Mouse (Mus musculus): ENCODE measurements around the gene Mief1. TPM values are rescaled to one million over a fixed set of nuclear protein-coding genes. Genes with fewer than 3 reads are reported as not detected.

The Mief1 gene
- 25.5 and 25.9 TPM in 2 replicates for polyA plus RNA-seq (2015; fragmentation: Nextera tagmentation; extraction: Ambion mirVana)

DNA sequence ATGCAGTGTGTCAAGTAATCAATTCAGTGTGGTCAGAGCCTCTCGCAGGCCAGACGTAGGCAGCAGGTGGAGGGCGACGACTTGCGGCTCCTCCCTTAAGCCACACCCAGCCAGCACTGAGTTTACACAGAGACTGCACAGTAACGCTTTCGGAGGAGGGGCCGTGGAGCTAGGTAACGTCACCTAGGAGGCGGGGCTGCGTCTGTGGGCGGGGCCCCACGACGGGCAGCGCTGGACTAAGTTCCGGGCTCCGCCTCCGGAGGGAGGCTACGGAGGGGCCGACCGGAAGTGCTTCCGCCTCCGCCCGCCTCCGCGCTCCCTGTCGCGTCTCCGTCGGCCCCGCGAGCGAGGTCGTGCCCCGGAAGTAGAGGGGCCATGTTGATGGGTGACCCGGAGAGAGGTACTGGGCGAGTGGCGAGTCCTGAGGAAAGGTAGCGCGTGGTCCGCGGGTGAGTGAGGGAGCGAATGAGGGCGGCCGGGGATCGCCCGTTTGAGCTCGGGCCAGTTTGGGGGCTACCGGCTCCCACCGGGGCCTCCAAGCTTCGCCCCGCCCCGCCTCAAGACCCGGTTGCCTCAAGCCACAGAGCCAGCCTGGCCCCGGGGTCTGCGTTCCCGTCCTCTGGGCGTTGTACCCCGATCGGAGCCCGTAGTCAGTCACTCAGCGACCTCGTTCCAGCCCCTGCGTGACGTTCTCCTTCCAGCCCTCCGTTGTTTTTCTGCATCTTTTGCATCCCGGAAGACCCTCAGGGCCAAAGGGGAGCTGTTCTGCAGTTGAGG is at the start of gene Mief1:
TSS of gene Mief1 (plus strand) at position 286 of the 777 bp plus-strand sequence.
- peak within 1 kb of the TSS; percentile 95 for H3K9ac ChIP-seq
- H3K4me2 ChIP-seq: peak within 1 kb of the TSS; percentile 91
- H3K4me1 ChIP-seq: peaks cover 21% of the 10 kb centered on the region
- H3K9me3 ChIP-seq: no peaks in the 10 kb centered on the region
- H3K4me3 ChIP-seq: peak within 1 kb of the TSS; percentile 98
- H3K27ac ChIP-seq (replicated peaks): peak within 1 kb of the TSS; percentile 87
- WGBS: under 1% methylated on average over 66 of the region's 67 CpGs
- peak; percentile 99 for ATAC-seq (ENCODE audit: extremely low read depth, insufficient number of reproducible peaks, low FRiP score, low TSS enrichment)
- H3K36me3 ChIP-seq: peaks cover 35% of the 10 kb centered on the region
- no peaks in the 10 kb centered on the region for H3K27me3 ChIP-seq (replicated peaks)

- no peak overlapping the region for H3K4me2 ChIP-seq
- no peaks in the 10 kb centered on the region for H3K27me3 ChIP-seq (replicated peaks)
- 61% methylated on average over 5 of the region's 5 CpGs for WGBS
- H3K4me1 ChIP-seq: peaks cover 10% of the 10 kb centered on the region
- ATAC-seq (ENCODE audit: extremely low read depth, insufficient number of reproducible peaks, low FRiP score, low TSS enrichment): no peak
- no peak overlapping the region for H3K9ac ChIP-seq
- no peak overlapping the region for H3K27ac ChIP-seq (replicated peaks)
- no peaks in the 10 kb centered on the region for H3K9me3 ChIP-seq
- no peaks in the 10 kb centered on the region for H3K36me3 ChIP-seq
- no peak overlapping the region for H3K4me3 ChIP-seq
Observed at GRCm38 (mm10) chr15:80188927-80189326, 44.9 kb upstream of the Mief1 start.

DNA sequence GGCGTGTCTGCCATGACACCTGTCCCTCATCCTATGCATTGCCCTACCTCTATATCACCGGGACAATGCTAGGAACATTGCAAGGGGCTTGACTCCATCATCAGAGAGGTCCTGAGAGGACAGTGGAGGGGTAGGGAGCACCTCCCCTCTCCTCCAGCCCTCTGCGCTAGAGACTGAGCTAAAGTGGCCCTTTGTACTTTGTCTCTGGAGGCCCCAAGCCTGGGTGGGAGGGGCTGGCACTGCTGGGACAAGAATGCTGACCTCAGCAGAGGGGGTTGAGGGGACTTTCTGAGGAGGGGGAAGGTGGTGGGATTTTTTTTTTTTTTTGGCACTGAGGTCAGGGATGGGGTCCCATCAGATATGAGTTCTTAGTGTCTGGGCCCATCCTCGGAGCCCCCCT is 43.7 kb upstream of the Mief1 start:
- peaks cover 10% of the 10 kb centered on the region for H3K4me1 ChIP-seq
- no peak overlapping the region for H3K9ac ChIP-seq
- H3K9me3 ChIP-seq: no peaks in the 10 kb centered on the region
- no peak overlapping the region for H3K4me2 ChIP-seq
- no peak overlapping the region for H3K4me3 ChIP-seq
- no peaks in the 10 kb centered on the region for H3K27me3 ChIP-seq (replicated peaks)
- H3K27ac ChIP-seq (replicated peaks): no peak overlapping the region
- ATAC-seq (ENCODE audit: extremely low read depth, insufficient number of reproducible peaks, low FRiP score, low TSS enrichment): no peak
- H3K36me3 ChIP-seq: no peaks in the 10 kb centered on the region
- WGBS: 70% methylated on average over 4 of the region's 4 CpGs

DNA sequence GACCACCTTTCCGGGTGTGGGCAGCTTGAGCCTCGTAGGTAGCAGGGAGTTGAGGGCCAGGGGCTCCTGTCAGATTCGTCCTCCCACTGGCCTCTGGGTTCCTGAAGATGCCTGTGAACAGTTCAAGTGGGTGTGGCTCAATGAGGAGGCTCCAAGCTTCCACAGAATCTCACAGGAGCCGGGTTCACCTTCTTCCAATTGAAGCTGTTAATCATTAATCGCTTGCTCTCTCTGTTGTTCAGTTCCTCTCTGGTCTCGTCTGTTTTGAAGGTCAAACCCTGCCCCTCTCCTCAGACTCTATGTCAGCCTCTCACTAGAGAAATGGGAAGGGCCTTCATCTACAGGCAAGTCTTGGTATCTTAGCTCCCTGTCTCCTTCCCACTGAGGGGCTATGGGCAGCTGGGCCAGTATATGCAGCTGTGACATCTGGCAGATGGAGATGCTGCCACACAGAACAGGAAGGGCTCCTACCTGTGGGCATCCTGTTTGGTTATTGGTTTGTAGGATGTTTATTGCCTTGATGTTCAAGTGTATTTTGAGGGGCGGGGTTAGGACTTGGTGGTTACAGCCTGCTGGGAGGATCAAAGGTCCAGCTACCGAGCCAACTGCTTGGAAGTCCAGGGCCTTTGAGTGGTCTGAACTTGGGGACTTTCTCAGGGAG is 42.1 kb upstream of the Mief1 start:
- H3K9me3 ChIP-seq: no peaks in the 10 kb centered on the region
- no peak overlapping the region for H3K9ac ChIP-seq
- no peaks in the 10 kb centered on the region for H3K27me3 ChIP-seq (replicated peaks)
- WGBS: 62% methylated on average over 8 of the region's 8 CpGs
- no peak overlapping the region for H3K27ac ChIP-seq (replicated peaks)
- ATAC-seq (ENCODE audit: extremely low read depth, insufficient number of reproducible peaks, low FRiP score, low TSS enrichment): no peak
- H3K36me3 ChIP-seq: no peaks in the 10 kb centered on the region
- H3K4me3 ChIP-seq: no peak overlapping the region
- peaks cover 10% of the 10 kb centered on the region for H3K4me1 ChIP-seq
- no peak overlapping the region for H3K4me2 ChIP-seq

GRCm38 (mm10) chr15:80192246-80192585 is 41.6 kb upstream of the Mief1 start:
- H3K27me3 ChIP-seq (replicated peaks): no peaks in the 10 kb centered on the region
- H3K36me3 ChIP-seq: no peaks in the 10 kb centered on the region
- ATAC-seq (ENCODE audit: extremely low read depth, insufficient number of reproducible peaks, low FRiP score, low TSS enrichment): no peak
- no peak overlapping the region for H3K9ac ChIP-seq
- no peaks in the 10 kb centered on the region for H3K9me3 ChIP-seq
- peaks cover 10% of the 10 kb centered on the region for H3K4me1 ChIP-seq
- H3K27ac ChIP-seq (replicated peaks): no peak overlapping the region
- 77% methylated on average over 6 of the region's 6 CpGs for WGBS
- no peak overlapping the region for H3K4me2 ChIP-seq
- no peak overlapping the region for H3K4me3 ChIP-seq

GRCm38 (mm10) chr15:80192847-80193246 is 41.0 kb upstream of the Mief1 start:
- WGBS: 61% methylated on average over 7 of the region's 7 CpGs
- ATAC-seq (ENCODE audit: extremely low read depth, insufficient number of reproducible peaks, low FRiP score, low TSS enrichment): no peak

DNA sequence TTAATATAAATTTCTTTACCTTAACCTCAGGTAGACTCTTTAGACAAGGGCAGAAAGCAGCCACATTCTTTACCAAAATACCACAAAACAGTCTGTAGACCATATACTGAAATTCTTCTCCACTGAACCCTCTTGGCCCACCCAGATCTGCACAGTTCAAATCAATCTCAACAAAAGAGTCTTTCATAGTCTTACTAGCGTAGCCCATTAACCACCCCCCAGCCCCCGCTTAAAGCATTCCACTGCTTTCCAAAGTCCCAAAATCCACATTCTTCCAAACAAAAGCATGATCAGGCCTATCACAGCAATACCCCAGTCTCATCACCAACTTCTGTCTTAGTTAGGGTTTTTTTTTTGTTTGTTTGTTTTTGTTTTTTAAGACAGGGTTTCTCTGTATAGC is 34.3 kb upstream of the Mief1 start:
- H3K36me3 ChIP-seq: no peaks in the 10 kb centered on the region
- H3K27me3 ChIP-seq (replicated peaks): no peaks in the 10 kb centered on the region
- H3K27ac ChIP-seq (replicated peaks): no peak overlapping the region
- 75% methylated on average over 2 of the region's 2 CpGs for WGBS
- ATAC-seq (ENCODE audit: extremely low read depth, insufficient number of reproducible peaks, low FRiP score, low TSS enrichment): no peak
- H3K9me3 ChIP-seq: peaks cover 8% of the 10 kb centered on the region
- H3K9ac ChIP-seq: no peak overlapping the region
- no peak overlapping the region for H3K4me2 ChIP-seq
- H3K4me3 ChIP-seq: no peak overlapping the region
- H3K4me1 ChIP-seq: no peaks in the 10 kb centered on the region

More at GRCm38 (mm10) chr15:80192847-80193246, 41.0 kb upstream of the Mief1 start:
- no peak overlapping the region for H3K4me3 ChIP-seq
- peaks cover 10% of the 10 kb centered on the region for H3K4me1 ChIP-seq
- H3K9me3 ChIP-seq: peaks cover 2% of the 10 kb centered on the region
- H3K9ac ChIP-seq: no peak overlapping the region
- no peaks in the 10 kb centered on the region for H3K36me3 ChIP-seq
- no peaks in the 10 kb centered on the region for H3K27me3 ChIP-seq (replicated peaks)
- no peak overlapping the region for H3K4me2 ChIP-seq
- H3K27ac ChIP-seq (replicated peaks): no peak overlapping the region

GRCm38 (mm10) chr15:80202111-80202775 is 31.6 kb upstream of the Mief1 start:
- H3K27ac ChIP-seq (replicated peaks): no peak overlapping the region
- H3K9me3 ChIP-seq: peaks cover 8% of the 10 kb centered on the region
- no peaks in the 10 kb centered on the region for H3K36me3 ChIP-seq
- ATAC-seq (ENCODE audit: extremely low read depth, insufficient number of reproducible peaks, low FRiP score, low TSS enrichment): no peak
- no peak overlapping the region for H3K9ac ChIP-seq
- WGBS: 70% methylated on average over 6 of the region's 6 CpGs
- no peak overlapping the region for H3K4me3 ChIP-seq
- 0 out of 2 replicates have a peak, but pooled peaks cover 10% of the 10 kb centered on the region for H3K27me3 ChIP-seq (replicated peaks)
- no peaks in the 10 kb centered on the region for H3K4me1 ChIP-seq
- H3K4me2 ChIP-seq: no peak overlapping the region

DNA sequence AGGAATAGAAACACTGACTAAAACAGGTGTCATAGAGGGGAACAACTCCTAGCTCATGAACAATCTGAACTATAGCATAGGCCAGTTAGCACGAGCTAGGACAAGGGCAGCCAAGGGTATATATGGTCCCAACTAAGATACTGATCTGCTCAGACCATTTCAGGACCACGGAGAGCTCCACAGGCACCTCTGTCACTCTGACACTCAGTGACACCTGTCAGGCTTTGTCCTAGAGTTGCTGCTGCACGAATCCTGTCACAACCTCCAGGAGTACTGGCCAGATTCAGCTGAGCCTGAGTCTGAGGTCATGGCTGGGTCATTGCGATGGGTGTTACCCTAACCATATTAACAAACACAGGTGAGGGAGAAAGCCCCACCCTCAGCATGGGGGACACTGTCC is 30.4 kb upstream of the Mief1 start:
- ATAC-seq (ENCODE audit: extremely low read depth, insufficient number of reproducible peaks, low FRiP score, low TSS enrichment): no peak
- 0 out of 2 replicates have a peak, but pooled peaks cover 13% of the 10 kb centered on the region for H3K27me3 ChIP-seq (replicated peaks)
- H3K9ac ChIP-seq: no peak overlapping the region
- no peaks in the 10 kb centered on the region; the same call in 1 of the 2 replicates for H3K9me3 ChIP-seq
- H3K4me2 ChIP-seq: no peak overlapping the region
- H3K27ac ChIP-seq (replicated peaks): no peak overlapping the region
- no peaks in the 10 kb centered on the region for H3K36me3 ChIP-seq
- H3K4me3 ChIP-seq: no peak overlapping the region
- WGBS: 25% methylated on average over 4 of the region's 4 CpGs
- H3K4me1 ChIP-seq: no peaks in the 10 kb centered on the region

DNA sequence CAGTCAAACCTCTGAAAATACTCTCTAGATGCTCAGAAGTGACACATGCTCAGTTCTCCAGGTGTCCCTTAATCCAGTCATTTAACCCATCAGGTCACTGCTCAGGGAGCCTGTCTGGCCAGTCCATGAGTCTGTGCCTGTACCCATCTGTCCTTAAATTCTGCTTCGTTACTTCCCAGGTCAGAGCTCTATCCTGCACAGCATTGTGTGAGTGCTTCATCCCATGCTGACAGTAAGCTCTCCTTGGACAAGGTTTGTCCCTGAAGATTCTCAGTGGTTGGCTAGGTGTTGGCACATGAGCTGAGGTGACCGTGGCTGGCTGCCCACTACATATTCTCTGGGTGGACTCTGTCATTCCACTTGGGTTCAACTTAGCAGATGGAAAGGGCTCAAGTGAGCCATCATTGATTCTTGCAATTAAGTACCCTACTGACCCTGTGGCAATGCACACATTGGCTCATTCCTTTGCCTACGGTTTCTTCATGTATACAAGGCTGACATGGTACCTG is 27.7 kb upstream of the Mief1 start:
- H3K9me3 ChIP-seq: no peaks in the 10 kb centered on the region
- H3K27me3 ChIP-seq (replicated peaks): 0 out of 2 replicates have a peak, but pooled peaks cover 17% of the 10 kb centered on the region
- no peak for ATAC-seq (ENCODE audit: extremely low read depth, insufficient number of reproducible peaks, low FRiP score, low TSS enrichment)
- WGBS: 70% methylated on average over 3 of the region's 3 CpGs
- no peaks in the 10 kb centered on the region for H3K36me3 ChIP-seq
- no peaks in the 10 kb centered on the region for H3K4me1 ChIP-seq
- no peak overlapping the region for H3K9ac ChIP-seq
- no peak overlapping the region for H3K4me2 ChIP-seq
- no peak overlapping the region for H3K4me3 ChIP-seq
- no peak overlapping the region for H3K27ac ChIP-seq (replicated peaks)

DNA sequence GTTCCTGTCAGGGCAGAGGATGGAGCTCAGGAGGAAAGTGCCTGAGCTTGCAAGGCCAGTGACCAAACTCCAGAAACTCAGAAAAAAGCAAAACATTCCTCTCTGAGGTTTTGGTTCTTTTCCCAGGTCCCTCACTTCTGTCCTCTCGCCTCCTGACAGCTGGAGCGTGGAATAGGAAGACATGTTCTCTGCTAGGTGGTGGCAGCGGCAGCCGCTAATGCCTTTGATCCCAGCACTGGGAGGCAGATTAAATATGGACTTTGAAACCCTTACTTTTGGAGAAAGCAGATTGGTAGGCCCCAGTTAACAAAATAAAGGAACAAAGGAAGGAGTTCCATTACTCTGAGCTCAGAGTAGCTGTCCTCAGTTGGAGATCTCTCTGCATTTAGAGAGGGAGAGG is 25.4 kb upstream of the Mief1 start:
- 0 out of 2 replicates have a peak, but pooled peaks cover 20% of the 10 kb centered on the region for H3K27me3 ChIP-seq (replicated peaks)
- H3K9me3 ChIP-seq: no peaks in the 10 kb centered on the region
- no peak overlapping the region for H3K4me2 ChIP-seq
- 35% methylated on average over 4 of the region's 4 CpGs for WGBS
- H3K4me3 ChIP-seq: no peak overlapping the region
- no peak overlapping the region for H3K27ac ChIP-seq (replicated peaks)
- H3K4me1 ChIP-seq: no peaks in the 10 kb centered on the region
- ATAC-seq (ENCODE audit: extremely low read depth, insufficient number of reproducible peaks, low FRiP score, low TSS enrichment): no peak
- peaks cover 8% of the 10 kb centered on the region; the same call in 1 of the 2 replicates for H3K36me3 ChIP-seq
- H3K9ac ChIP-seq: no peak overlapping the region

Data from heart, embryonic 13.5 days (tissue).